10 mouse cellular contexts compared by ENCODE assay signal in genomic region chr7:142509518-142509917, GRCm38 (mm10). TPM values are rescaled to one million over a fixed set of nuclear protein-coding genes. Genes with fewer than 3 reads are reported as not detected.
DNase-seq lines count a peak whose midpoint lies in the region; ATAC-seq and TF ChIP-seq lines count a peak whose summit lies in the region.
"Had no signal": no experiment of that assay in that cellular context is flagged by ENCODE, and none has a peak within 500 bp of the region (broad histone marks: within the 10 kb centered on the region; RNA-seq: fewer than 3 reads in every experiment).

No protein-coding gene starts in this region.

- DNase-seq in heart, embryonic 10.5 days (ENCODE audit: low spot score) = no peak
- DNase-seq in heart, adult 8-10 months (ENCODE audit: low spot score) = no peak
- peak; percentile 36 for DNase-seq in brain, embryonic 14.5 days (ENCODE audit: low read depth)
- no peak for DNase-seq in B cell, adult 2 months
- no peak for DNase-seq in layer of hippocampus, postnatal 36 days
- no peak for DNase-seq in retina, embryonic 14.5 days (ENCODE audit: low spot score)
- DNase-seq: cerebellum, adult 2 months had no signal

- no peak for TF ChIP-seq POLR2A in brain, embryonic 14.5 days (IDR thresholded peaks at IDR 0.05; ENCODE audit: borderline replicate concordance, extremely low read depth, insufficient read depth, insufficient read length, poor library complexity, severe bottlenecking)

- no peaks in the 10 kb centered on the region for H3K27me3 ChIP-seq in heart, embryonic 10.5 days (ENCODE audit: insufficient read depth, poor library complexity, severe bottlenecking)
- H3K27me3 ChIP-seq in hindbrain, embryonic 12.5 days = peaks cover 6% of the 10 kb centered on the region
- no peaks in the 10 kb centered on the region for H3K27me3 ChIP-seq in midbrain, embryonic 13.5 days

- no peak overlapping the region for H3K4me2 ChIP-seq in hindbrain, embryonic 12.5 days (replicated peaks)
- no peak overlapping the region for H3K4me2 ChIP-seq in midbrain, embryonic 13.5 days (replicated peaks)

- no peak overlapping the region for H3K4me3 ChIP-seq in heart, embryonic 10.5 days
- no peak overlapping the region for H3K4me3 ChIP-seq in hindbrain, embryonic 12.5 days
- no peak overlapping the region for H3K4me3 ChIP-seq in midbrain, embryonic 13.5 days (replicated peaks)

- H3K4me1 ChIP-seq in heart, embryonic 10.5 days = peaks cover 65% of the 10 kb centered on the region
- peaks cover 34% of the 10 kb centered on the region for H3K4me1 ChIP-seq in hindbrain, embryonic 12.5 days
- H3K4me1 ChIP-seq in midbrain, embryonic 13.5 days (replicated peaks) = peaks cover 26% of the 10 kb centered on the region

- no peak for TF ChIP-seq CTCF in brain, embryonic 14.5 days (IDR thresholded peaks at IDR 0.05; ENCODE audit: borderline replicate concordance, extremely low read depth, insufficient read depth, insufficient read length)

- no peaks in the 10 kb centered on the region for H3K36me3 ChIP-seq in heart, embryonic 10.5 days
- no peaks in the 10 kb centered on the region for H3K36me3 ChIP-seq in hindbrain, embryonic 12.5 days
- no peaks in the 10 kb centered on the region for H3K36me3 ChIP-seq in midbrain, embryonic 13.5 days

- peak overlapping the region; percentile 91 for H3K27ac ChIP-seq in heart, embryonic 10.5 days
- H3K27ac ChIP-seq in hindbrain, embryonic 12.5 days = peak overlapping the region; percentile 92
- peak overlapping the region; percentile 72 for H3K27ac ChIP-seq in midbrain, embryonic 13.5 days
- H3K27ac ChIP-seq: liver, embryonic 14.5 days had no signal

- WGBS in heart, embryonic 10.5 days = 43% methylated on average over 14 of the region's 14 CpGs
- WGBS in hindbrain, embryonic 12.5 days = 28% methylated on average over 14 of the region's 14 CpGs
- WGBS in midbrain, embryonic 13.5 days = 40% methylated on average over 14 of the region's 14 CpGs

- no peak for ATAC-seq in hindbrain, embryonic 12.5 days (ENCODE audit: low FRiP score)
- ATAC-seq in midbrain, embryonic 13.5 days = no peak

- H3K9me3 ChIP-seq in heart, embryonic 10.5 days = no peaks in the 10 kb centered on the region
- H3K9me3 ChIP-seq in hindbrain, embryonic 12.5 days (replicated peaks) = no peaks in the 10 kb centered on the region
- H3K9me3 ChIP-seq in midbrain, embryonic 13.5 days = no peaks in the 10 kb centered on the region

- no peak overlapping the region for H3K9ac ChIP-seq in hindbrain, embryonic 12.5 days
- no peak overlapping the region for H3K9ac ChIP-seq in midbrain, embryonic 13.5 days (replicated peaks)
- H3K9ac ChIP-seq: liver, embryonic 14.5 days had no signal

RNA-seq across cellular contexts. Expression of gene Tnnt3, which starts 10.9 kb away (rescaled TPM):
- 9.5 and 10.4 TPM in 2 replicates for polyA plus RNA-seq in heart, embryonic 10.5 days (2016; fragmentation: Nextera tagmentation; extraction: Ambion mirVana)
- total RNA-seq in heart, adult 8-10 months (2022) = 10 to 100 TPM in 1 of 4 experiments, 1 to 10 TPM in 3; 7.6 to 13.6 (median 9.6) TPM
- polyA plus RNA-seq in brain, embryonic 14.5 days (2012; rRNA removed) = 0.68 and 1.9 TPM in 2 replicates
- 1.8 and 5.8 TPM in 2 replicates for polyA plus RNA-seq in hindbrain, embryonic 12.5 days (2016; fragmentation: Nextera tagmentation; extraction: Ambion mirVana)
- 0.68 and 1.0 TPM in 2 replicates for polyA plus RNA-seq in midbrain, embryonic 13.5 days (2015; fragmentation: Nextera tagmentation; extraction: Ambion mirVana)
- total RNA-seq in layer of hippocampus, postnatal 36 days (2021) = not detected

RNA-seq across cellular contexts. Expression of gene Mrpl23, which starts 23.0 kb away (rescaled TPM):
- 17.1 and 25.1 TPM in 2 replicates for polyA plus RNA-seq in heart, embryonic 10.5 days (2016; fragmentation: Nextera tagmentation; extraction: Ambion mirVana)
- 10 to 100 TPM in 2 of 4 experiments, 1 to 10 TPM in 1, under 1 TPM in 1; 0.90 to 35.4 (median 16.1) TPM for total RNA-seq in heart, adult 8-10 months (2022)
- 80.2 and 111 TPM in 2 replicates for polyA plus RNA-seq in brain, embryonic 14.5 days (2012; rRNA removed)
- 8.4 and 13.4 TPM in 2 replicates for polyA plus RNA-seq in hindbrain, embryonic 12.5 days (2016; fragmentation: Nextera tagmentation; extraction: Ambion mirVana)
- 12.8 and 13.7 TPM in 2 replicates for polyA plus RNA-seq in midbrain, embryonic 13.5 days (2015; fragmentation: Nextera tagmentation; extraction: Ambion mirVana)
- total RNA-seq in layer of hippocampus, postnatal 36 days (2021) = 10 to 100 TPM in 1 of 2 experiments, 1 to 10 TPM in 1; 4.8 to 13.8 TPM

RNA-seq across cellular contexts. Expression of gene Lsp1, which starts 48.9 kb away (rescaled TPM):
- 32.0 and 36.9 TPM in 2 replicates for polyA plus RNA-seq in heart, embryonic 10.5 days (2016; fragmentation: Nextera tagmentation; extraction: Ambion mirVana)
- 10 to 100 TPM; 24.0 to 40.3 (median 31.7) TPM for total RNA-seq in heart, adult 8-10 months (2022)
- polyA plus RNA-seq in brain, embryonic 14.5 days (2012; rRNA removed) = 6.2 and 7.6 TPM in 2 replicates
- polyA plus RNA-seq in hindbrain, embryonic 12.5 days (2016; fragmentation: Nextera tagmentation; extraction: Ambion mirVana) = 9.6 and 14.4 TPM in 2 replicates
- polyA plus RNA-seq in midbrain, embryonic 13.5 days (2015; fragmentation: Nextera tagmentation; extraction: Ambion mirVana) = 6.5 and 6.9 TPM in 2 replicates
- total RNA-seq in layer of hippocampus, postnatal 36 days (2021) = 1 to 10 TPM; 1.2 to 3.4 TPM
